Mouse (Mus musculus): ENCODE measurements around the gene Ctdspl. TPM values are rescaled to one million over a fixed set of nuclear protein-coding genes. Genes with fewer than 3 reads are reported as not detected.

Ctdspl gene
- polyA plus RNA-seq, 1 experiment, result 29.3 TPM

GRCm38 (mm10) chr9:119021731-119022130, 95.5 kb downstream of the Ctdspl start:
- WGBS, result 61% methylated on average over 7 of the region's 7 CpGs
- TF ChIP-seq CTCF (IDR thresholded peaks at IDR 0.05; ENCODE audit: extremely low read depth, insufficient read length, insufficient replicate concordance, low read depth, low read length) (no peak), POLR2A (IDR thresholded peaks at IDR 0.05; ENCODE audit: low read depth, low read length) (no peak)
- H3K27me3 ChIP-seq (ENCODE audit: control insufficient read depth, insufficient read depth, low read length), result no peaks in the 10 kb centered on the region
- H3K4me3 ChIP-seq (ENCODE audit: low read depth, low read length), result no peak overlapping the region
- peaks cover 4% of the 10 kb centered on the region for H3K36me3 ChIP-seq (ENCODE audit: control insufficient read depth, insufficient read depth, low read length)
- H3K4me1 ChIP-seq (ENCODE audit: control insufficient read depth, insufficient read depth, insufficient read length, low read length), result no peaks in the 10 kb centered on the region
- H3K27ac ChIP-seq (ENCODE audit: insufficient read depth, low read depth, low read length), result no peak overlapping the region

DNA sequence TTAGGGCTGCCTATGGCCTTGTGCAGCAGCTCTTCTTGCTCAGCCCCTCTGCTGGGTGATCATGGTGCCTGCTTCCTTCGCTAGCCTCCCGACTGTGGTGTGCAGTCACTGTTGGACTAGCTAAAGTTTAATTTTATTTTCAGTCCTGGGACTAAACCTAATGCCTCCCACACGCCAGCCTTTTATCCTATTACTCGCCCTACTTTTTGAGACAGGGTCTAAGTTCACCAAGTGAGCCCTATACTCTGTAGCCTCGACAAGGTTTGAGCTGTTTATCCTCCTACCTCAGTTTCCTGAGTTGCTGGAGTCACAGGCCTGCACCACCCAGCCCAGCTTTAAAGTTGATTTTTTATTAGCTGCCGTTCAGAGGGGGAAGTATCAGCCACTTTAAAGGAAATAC, 99.0 kb downstream of the Ctdspl start:
- H3K4me3 ChIP-seq (ENCODE audit: low read depth, low read length), result no peak overlapping the region
- H3K4me1 ChIP-seq (ENCODE audit: control insufficient read depth, insufficient read depth, insufficient read length, low read length), result no peaks in the 10 kb centered on the region
- WGBS, result 70% methylated on average over 6 of the region's 6 CpGs
- TF ChIP-seq POLR2A (IDR thresholded peaks at IDR 0.05; ENCODE audit: low read depth, low read length) (no peak), CTCF (IDR thresholded peaks at IDR 0.05; ENCODE audit: extremely low read depth, insufficient read length, insufficient replicate concordance, low read depth, low read length) (no peak)
- H3K27ac ChIP-seq (ENCODE audit: insufficient read depth, low read depth, low read length), result no peak overlapping the region
- peaks cover 8% of the 10 kb centered on the region for H3K36me3 ChIP-seq (ENCODE audit: control insufficient read depth, insufficient read depth, low read length)
- no peaks in the 10 kb centered on the region for H3K27me3 ChIP-seq (ENCODE audit: control insufficient read depth, insufficient read depth, low read length)

DNA sequence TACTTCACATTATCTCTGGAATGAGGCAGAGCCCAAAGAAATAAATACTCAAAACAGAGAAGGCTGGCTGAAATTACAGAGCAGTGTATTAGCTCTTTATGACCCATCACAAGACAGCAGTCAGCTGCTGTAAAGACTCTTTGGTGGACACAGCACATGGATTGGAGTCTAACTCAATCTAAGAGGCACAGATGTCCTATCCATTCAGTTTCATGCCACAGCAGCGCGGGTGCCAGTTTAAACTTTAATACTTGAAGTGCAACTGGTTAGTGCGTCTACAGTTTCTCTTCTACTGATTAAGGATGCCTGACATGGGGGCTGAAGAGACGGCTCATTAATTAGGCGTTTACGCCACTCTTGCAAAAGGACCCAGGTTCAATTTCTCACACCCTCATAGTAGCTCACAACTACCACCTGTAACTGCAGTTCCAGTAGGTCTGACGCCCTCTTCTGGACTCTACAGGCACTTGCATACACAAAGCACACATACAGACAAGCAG, 99.6 kb downstream of the Ctdspl start:
- no peak overlapping the region for H3K4me3 ChIP-seq (ENCODE audit: low read depth, low read length)
- TF ChIP-seq CTCF (IDR thresholded peaks at IDR 0.05; ENCODE audit: extremely low read depth, insufficient read length, insufficient replicate concordance, low read depth, low read length), result no peak
- TF ChIP-seq POLR2A (IDR thresholded peaks at IDR 0.05; ENCODE audit: low read depth, low read length), result no peak
- no peaks in the 10 kb centered on the region for H3K27me3 ChIP-seq (ENCODE audit: control insufficient read depth, insufficient read depth, low read length)
- no peak overlapping the region for H3K27ac ChIP-seq (ENCODE audit: insufficient read depth, low read depth, low read length)
- WGBS, result 94% methylated on average over 7 of the region's 7 CpGs
- H3K4me1 ChIP-seq (ENCODE audit: control insufficient read depth, insufficient read depth, insufficient read length, low read length), result no peaks in the 10 kb centered on the region
- H3K36me3 ChIP-seq (ENCODE audit: control insufficient read depth, insufficient read depth, low read length), result peaks cover 8% of the 10 kb centered on the region

DNA sequence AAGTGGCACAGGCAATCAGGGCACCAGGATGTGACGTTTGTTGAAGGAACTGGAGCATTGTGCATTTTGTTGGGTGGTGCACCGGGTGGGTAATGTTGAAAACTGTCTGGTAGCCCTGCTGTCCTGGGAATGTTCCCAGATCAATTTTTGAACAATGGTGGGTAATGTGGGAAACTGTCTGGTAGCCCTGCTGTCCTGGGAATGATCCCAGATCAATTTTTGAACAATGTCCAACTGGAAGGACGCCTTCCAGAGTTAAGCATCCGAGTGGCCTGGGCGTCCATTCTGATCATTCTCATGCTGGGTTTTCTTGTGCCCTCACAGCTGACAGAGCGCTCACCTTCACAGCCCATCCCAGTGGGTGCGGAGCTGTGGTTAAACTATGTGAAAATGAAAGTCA, 101.1 kb downstream of the Ctdspl start:
- 89% methylated on average over 7 of the region's 7 CpGs for WGBS
- H3K36me3 ChIP-seq (ENCODE audit: control insufficient read depth, insufficient read depth, low read length), result peaks cover 10% of the 10 kb centered on the region
- no peaks in the 10 kb centered on the region for H3K4me1 ChIP-seq (ENCODE audit: control insufficient read depth, insufficient read depth, insufficient read length, low read length)
- H3K27ac ChIP-seq (ENCODE audit: insufficient read depth, low read depth, low read length), result no peak overlapping the region
- H3K27me3 ChIP-seq (ENCODE audit: control insufficient read depth, insufficient read depth, low read length), result no peaks in the 10 kb centered on the region
- no peak overlapping the region for H3K4me3 ChIP-seq (ENCODE audit: low read depth, low read length)
- no peak for TF ChIP-seq CTCF (IDR thresholded peaks at IDR 0.05; ENCODE audit: extremely low read depth, insufficient read length, insufficient replicate concordance, low read depth, low read length)

DNA sequence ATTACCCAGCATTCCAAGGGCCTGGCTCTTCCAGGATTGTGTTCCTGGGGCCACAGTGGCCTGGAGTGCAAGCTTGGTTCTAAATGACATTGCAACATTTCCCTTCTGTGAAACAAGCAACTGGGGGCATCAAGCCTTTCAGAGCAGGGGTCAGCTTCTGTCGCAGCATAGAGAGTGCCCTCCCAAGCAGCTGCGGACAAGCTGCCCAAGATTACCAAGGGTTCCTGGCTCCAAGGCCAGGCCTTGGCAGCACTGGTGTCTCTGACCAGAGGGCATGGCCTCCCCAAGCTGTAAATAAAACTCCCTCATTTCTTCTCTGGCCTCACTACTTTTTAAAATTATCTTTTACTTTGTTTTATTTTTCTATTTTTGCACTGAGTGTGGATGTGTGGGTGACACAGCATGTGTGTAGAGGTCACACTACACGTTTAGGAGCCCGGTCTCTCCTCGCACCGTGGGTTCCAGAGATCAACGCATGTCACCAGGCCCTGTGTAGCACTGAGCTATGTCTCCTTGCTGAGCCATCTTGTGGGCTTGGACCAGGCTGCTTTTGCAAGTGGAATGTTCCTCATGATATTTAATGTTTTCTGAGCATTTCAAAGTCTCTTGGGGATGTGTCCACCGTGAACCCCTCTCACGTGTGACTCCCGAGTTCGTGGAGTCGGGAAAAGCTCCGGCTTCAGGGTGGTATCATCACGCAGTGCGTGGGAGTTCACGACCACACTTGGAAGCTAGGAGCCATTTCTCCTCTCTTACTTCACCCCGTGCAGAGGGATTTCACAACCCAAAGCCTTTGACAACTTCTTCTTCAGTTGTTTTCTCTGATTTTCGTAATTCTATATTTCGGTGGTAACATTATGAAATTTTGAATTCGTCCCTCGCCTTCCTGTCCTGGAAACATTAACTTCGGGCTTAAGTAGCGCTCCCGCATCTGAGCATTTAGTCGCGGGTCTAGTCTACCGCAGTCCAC, 102.3 kb downstream of the Ctdspl start:
- Histone ChIP-seq H3K4me3 (ENCODE audit: low read depth, low read length) (no peak overlapping the region), H3K4me1 (ENCODE audit: control insufficient read depth, insufficient read depth, insufficient read length, low read length) (no peaks in the 10 kb centered on the region), H3K27ac (ENCODE audit: insufficient read depth, low read depth, low read length) (no peak overlapping the region), H3K27me3 (ENCODE audit: control insufficient read depth, insufficient read depth, low read length) (no peaks in the 10 kb centered on the region), H3K36me3 (ENCODE audit: control insufficient read depth, insufficient read depth, low read length) (peaks cover 16% of the 10 kb centered on the region)
- TF ChIP-seq CTCF (IDR thresholded peaks at IDR 0.05; ENCODE audit: extremely low read depth, insufficient read length, insufficient replicate concordance, low read depth, low read length), result no peak
- TF ChIP-seq POLR2A (IDR thresholded peaks at IDR 0.05; ENCODE audit: low read depth, low read length), result no peak
- WGBS, result 93% methylated on average over 27 of the region's 27 CpGs

DNA sequence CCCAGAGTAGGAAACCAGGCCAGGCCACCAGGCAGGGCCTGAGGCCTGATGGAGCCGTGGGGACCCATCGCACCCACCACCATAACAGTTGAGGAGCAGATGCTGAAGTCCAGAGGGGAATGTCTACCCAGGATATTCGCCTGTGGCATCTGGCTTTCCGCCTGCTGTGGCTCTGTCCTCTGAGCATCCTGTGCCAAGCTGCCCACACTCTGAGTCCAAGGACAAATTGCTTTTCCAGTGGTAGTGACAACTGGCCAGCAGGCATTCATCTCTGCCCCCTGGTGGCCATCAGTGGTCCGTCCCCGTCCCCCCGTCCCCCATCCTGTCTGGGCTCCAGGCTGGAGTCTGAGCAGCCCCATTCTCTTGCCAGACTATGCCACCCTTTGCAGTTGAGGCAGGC, 103.3 kb downstream of the Ctdspl start:
- TF ChIP-seq CTCF (IDR thresholded peaks at IDR 0.05; ENCODE audit: extremely low read depth, insufficient read length, insufficient replicate concordance, low read depth, low read length), result peak; percentile 72; the same call in 1 of the 2 replicates
- TF ChIP-seq POLR2A (IDR thresholded peaks at IDR 0.05; ENCODE audit: low read depth, low read length), result no peak
- Histone ChIP-seq H3K4me1 (ENCODE audit: control insufficient read depth, insufficient read depth, insufficient read length, low read length) (no peaks in the 10 kb centered on the region), H3K4me3 (ENCODE audit: low read depth, low read length) (no peak overlapping the region), H3K27ac (ENCODE audit: insufficient read depth, low read depth, low read length) (no peak overlapping the region), H3K27me3 (ENCODE audit: control insufficient read depth, insufficient read depth, low read length) (no peaks in the 10 kb centered on the region), H3K36me3 (ENCODE audit: control insufficient read depth, insufficient read depth, low read length) (peaks cover 22% of the 10 kb centered on the region)
- 66% methylated on average over 7 of the region's 7 CpGs for WGBS

- Histone ChIP-seq H3K4me3 (ENCODE audit: low read depth, low read length) (no peak overlapping the region), H3K27me3 (ENCODE audit: control insufficient read depth, insufficient read depth, low read length) (no peaks in the 10 kb centered on the region), H3K27ac (ENCODE audit: insufficient read depth, low read depth, low read length) (no peak overlapping the region), H3K36me3 (ENCODE audit: control insufficient read depth, insufficient read depth, low read length) (peaks cover 23% of the 10 kb centered on the region), H3K4me1 (ENCODE audit: control insufficient read depth, insufficient read depth, insufficient read length, low read length) (no peaks in the 10 kb centered on the region)
- TF ChIP-seq POLR2A (IDR thresholded peaks at IDR 0.05; ENCODE audit: low read depth, low read length) (no peak), CTCF (IDR thresholded peaks at IDR 0.05; ENCODE audit: extremely low read depth, insufficient read length, insufficient replicate concordance, low read depth, low read length) (no peak)
- 89% methylated on average over 4 of the region's 4 CpGs for WGBS
Measured at GRCm38 (mm10) chr9:119031038-119031437, 104.8 kb downstream of the Ctdspl start.

All from small intestine, adult 2 months (tissue).